Mouse (Mus musculus): ENCODE measurements around the gene Sart1.

GRCm38 (mm10) chr19:5356080-5356479 lies 32.4 kb downstream of the Sart1 start:
- TF ChIP-seq ZNF384 (IDR thresholded peaks at IDR 0.05; ENCODE audit: low read depth, low read length) = no peak
- no peak for TF ChIP-seq CHD2 (IDR thresholded peaks at IDR 0.05; ENCODE audit: low read depth, low read length)
- no peak for TF ChIP-seq MAFK (IDR thresholded peaks at IDR 0.05; ENCODE audit: insufficient read depth, low read depth, low read length)
- no peak for TF ChIP-seq HCFC1 (IDR thresholded peaks at IDR 0.05; ENCODE audit: borderline replicate concordance, insufficient read depth, low read length)

Measured in ES-E14 (cell line).